Mouse (Mus musculus): ENCODE data around the gene Nek9. TPM values are rescaled to one million over a fixed set of nuclear protein-coding genes. Genes with fewer than 3 reads are reported as not detected.
A peak's percentile ranks its signal among the peaks of the same experiment; 100 is the strongest.

Nek9 gene
- total RNA-seq, 1 experiment: 20.4 TPM

GRCm38 (mm10) chr12:85339947-85340346, 785 bp upstream of the Nek9 start:
- in situ Hi-C loops (cut with MboI; ENCODE audit: low sequenced_read_pairs in 2 of 2, unreplicated experiment in 2 of 2): loop anchor here (10.0 to 25.0 kb wide), 2 partner anchors 145 to 322 kb away; no protein-coding TSS in a partner anchor
- no peak for DNase-seq (ENCODE audit: low read depth, low spot score)
- peak overlapping the region in 1 of 2 experiments; percentile 94; a peak in 2 of 4 replicates for H3K4me3 ChIP-seq (ENCODE audit: insufficient read depth in 1 of 2, low read depth in 1 of 2, low read length in 2 of 2, poor library complexity in 1 of 2, severe bottlenecking in 1 of 2)
- H3K9ac ChIP-seq (ENCODE audit: insufficient read depth, low read depth, low read length, poor library complexity, severe bottlenecking): no peak overlapping the region
- no peak overlapping the region for H3K27ac ChIP-seq (ENCODE audit: insufficient read depth, low read depth, low read length, poor library complexity, severe bottlenecking)
- H3K9me3 ChIP-seq (ENCODE audit: control insufficient read depth, insufficient read depth, low read depth, low read length): no peaks in the 10 kb centered on the region
- H3K36me3 ChIP-seq (ENCODE audit: control insufficient read depth, insufficient read depth, low read length, poor library complexity, severe bottlenecking): peaks cover 1% of the 10 kb centered on the region; the same call in 1 of the 2 replicates
- peaks cover 0 to 6% of the 10 kb centered on the region in 2 experiments; a peak in 3 of 4 replicates for H3K4me1 ChIP-seq (ENCODE audit: control insufficient read depth in 2 of 2, insufficient read depth in 2 of 2, low read length in 2 of 2, poor library complexity in 1 of 2)
- TF ChIP-seq ZNF384 (IDR thresholded peaks at IDR 0.05; ENCODE audit: low read depth, low read length) (no peak), CHD2 (IDR thresholded peaks at IDR 0.05; ENCODE audit: low read depth, low read length) (no peak), MAFK (IDR thresholded peaks at IDR 0.05; ENCODE audit: insufficient read depth, low read depth, low read length) (no peak), ZC3H11A (IDR thresholded peaks at IDR 0.05; ENCODE audit: borderline replicate concordance, low read depth, low read length) (no peak), HCFC1 (IDR thresholded peaks at IDR 0.05; ENCODE audit: borderline replicate concordance, insufficient read depth, low read length) (no peak)

GRCm38 (mm10) chr12:85338815-85339214, 347 bp downstream of the Nek9 start:
- no peak for TF ChIP-seq ZNF384 (IDR thresholded peaks at IDR 0.05; ENCODE audit: low read depth, low read length)
- TF ChIP-seq MAFK (IDR thresholded peaks at IDR 0.05; ENCODE audit: insufficient read depth, low read depth, low read length): no peak
- TF ChIP-seq HCFC1 (IDR thresholded peaks at IDR 0.05; ENCODE audit: borderline replicate concordance, insufficient read depth, low read length): no peak
- DNase-seq (ENCODE audit: low read depth, low spot score): no peak
- H3K4me1 ChIP-seq (ENCODE audit: control insufficient read depth in 2 of 2, insufficient read depth in 2 of 2, low read length in 2 of 2, poor library complexity in 1 of 2): peaks cover 0 to 2% of the 10 kb centered on the region in 2 experiments; a peak in 2 of 4 replicates
- peak overlapping the region; percentile 86 to 94 for H3K4me3 ChIP-seq (ENCODE audit: insufficient read depth in 1 of 2, low read depth in 1 of 2, low read length in 2 of 2, poor library complexity in 1 of 2, severe bottlenecking in 1 of 2)
- in situ Hi-C loops (cut with MboI; ENCODE audit: low sequenced_read_pairs in 2 of 2, unreplicated experiment in 2 of 2): loop anchor here in 1 of 2 experiments (25.0 kb wide), 1 partner anchor 323 kb away; no protein-coding TSS in a partner anchor
- H3K9ac ChIP-seq (ENCODE audit: insufficient read depth, low read depth, low read length, poor library complexity, severe bottlenecking): peak overlapping the region; percentile 93
- no peak overlapping the region for H3K27ac ChIP-seq (ENCODE audit: insufficient read depth, low read depth, low read length, poor library complexity, severe bottlenecking)
- H3K36me3 ChIP-seq (ENCODE audit: control insufficient read depth, insufficient read depth, low read length, poor library complexity, severe bottlenecking): no peaks in the 10 kb centered on the region; the same call in 1 of the 2 replicates
- H3K9me3 ChIP-seq (ENCODE audit: control insufficient read depth, insufficient read depth, low read depth, low read length): no peaks in the 10 kb centered on the region

- in situ Hi-C loops (cut with MboI; ENCODE audit: low sequenced_read_pairs in 2 of 2, unreplicated experiment in 2 of 2): loop anchor here in 1 of 2 experiments (25.0 kb wide), 1 partner anchor 325 kb away; no protein-coding TSS in a partner anchor
- TF ChIP-seq ZC3H11A (IDR thresholded peaks at IDR 0.05; ENCODE audit: borderline replicate concordance, low read depth, low read length) (no peak), ZNF384 (IDR thresholded peaks at IDR 0.05; ENCODE audit: low read depth, low read length) (no peak), CHD2 (IDR thresholded peaks at IDR 0.05; ENCODE audit: low read depth, low read length) (no peak), MAFK (IDR thresholded peaks at IDR 0.05; ENCODE audit: insufficient read depth, low read depth, low read length) (peak; percentile 66; the same call in 1 of the 2 replicates), HCFC1 (IDR thresholded peaks at IDR 0.05; ENCODE audit: borderline replicate concordance, insufficient read depth, low read length) (no peak)
- DNase-seq (ENCODE audit: low read depth, low spot score): no peak
- Histone ChIP-seq H3K4me3 (ENCODE audit: insufficient read depth in 1 of 2, low read depth in 1 of 2, low read length in 2 of 2, poor library complexity in 1 of 2, severe bottlenecking in 1 of 2) (peak overlapping the region in 1 of 2 experiments; percentile 94; a peak in 1 of 4 replicates), H3K9ac (ENCODE audit: insufficient read depth, low read depth, low read length, poor library complexity, severe bottlenecking) (no peak overlapping the region), H3K4me1 (ENCODE audit: control insufficient read depth in 2 of 2, insufficient read depth in 2 of 2, low read length in 2 of 2, poor library complexity in 1 of 2) (no peaks in the 10 kb centered on the region; a peak in 1 of 4 replicates), H3K9me3 (ENCODE audit: control insufficient read depth, insufficient read depth, low read depth, low read length) (no peaks in the 10 kb centered on the region), H3K36me3 (ENCODE audit: control insufficient read depth, insufficient read depth, low read length, poor library complexity, severe bottlenecking) (no peaks in the 10 kb centered on the region; the same call in 1 of the 2 replicates), H3K27ac (ENCODE audit: insufficient read depth, low read depth, low read length, poor library complexity, severe bottlenecking) (no peak overlapping the region)
Observed at GRCm38 (mm10) chr12:85337567-85338311, 1.4 kb downstream of the Nek9 start.

GRCm38 (mm10) chr12:85330153-85330552, 9.0 kb downstream of the Nek9 start:
- H3K36me3 ChIP-seq (ENCODE audit: control insufficient read depth, insufficient read depth, low read length, poor library complexity, severe bottlenecking): peaks cover 13% of the 10 kb centered on the region
- no peaks in the 10 kb centered on the region for H3K9me3 ChIP-seq (ENCODE audit: control insufficient read depth, insufficient read depth, low read depth, low read length)
- no peak overlapping the region for H3K27ac ChIP-seq (ENCODE audit: insufficient read depth, low read depth, low read length, poor library complexity, severe bottlenecking)
- TF ChIP-seq CHD2 (IDR thresholded peaks at IDR 0.05; ENCODE audit: low read depth, low read length) (no peak), ZNF384 (IDR thresholded peaks at IDR 0.05; ENCODE audit: low read depth, low read length) (no peak), MAFK (IDR thresholded peaks at IDR 0.05; ENCODE audit: insufficient read depth, low read depth, low read length) (no peak), HCFC1 (IDR thresholded peaks at IDR 0.05; ENCODE audit: borderline replicate concordance, insufficient read depth, low read length) (no peak), ZC3H11A (IDR thresholded peaks at IDR 0.05; ENCODE audit: borderline replicate concordance, low read depth, low read length) (no peak)
- H3K4me1 ChIP-seq (ENCODE audit: control insufficient read depth in 2 of 2, insufficient read depth in 2 of 2, low read length in 2 of 2, poor library complexity in 1 of 2): no peaks in the 10 kb centered on the region
- DNase-seq (ENCODE audit: low read depth, low spot score): no peak
- H3K9ac ChIP-seq (ENCODE audit: insufficient read depth, low read depth, low read length, poor library complexity, severe bottlenecking): no peak overlapping the region
- in situ Hi-C loops (cut with MboI; ENCODE audit: low sequenced_read_pairs in 2 of 2, unreplicated experiment in 2 of 2): loop anchor here in 1 of 2 experiments (25.0 kb wide), 1 partner anchor 332 kb away; no protein-coding TSS in a partner anchor
- no peak overlapping the region for H3K4me3 ChIP-seq (ENCODE audit: insufficient read depth in 1 of 2, low read depth in 1 of 2, low read length in 2 of 2, poor library complexity in 1 of 2, severe bottlenecking in 1 of 2)

All from ES-E14 (cell line).